Mouse (Mus musculus) CD4-positive, CD25-positive, alpha-beta regulatory T cell, adult 9 weeks (primary cell): ENCODE data around the gene Ifitm6. TPM values are rescaled to one million over a fixed set of nuclear protein-coding genes. Genes with fewer than 3 reads are reported as not detected.

Source experiments
- polyA plus RNA-seq: library from polyadenylated mRNA; unstranded; fragments of 100-300 nt; shearing (Covaris generic); gene quantifications from one replicate; pipeline ENCODE4 v1.2.1, GENCODE M21; 2017

The Ifitm6 gene
- not detected for polyA plus RNA-seq

DNA sequence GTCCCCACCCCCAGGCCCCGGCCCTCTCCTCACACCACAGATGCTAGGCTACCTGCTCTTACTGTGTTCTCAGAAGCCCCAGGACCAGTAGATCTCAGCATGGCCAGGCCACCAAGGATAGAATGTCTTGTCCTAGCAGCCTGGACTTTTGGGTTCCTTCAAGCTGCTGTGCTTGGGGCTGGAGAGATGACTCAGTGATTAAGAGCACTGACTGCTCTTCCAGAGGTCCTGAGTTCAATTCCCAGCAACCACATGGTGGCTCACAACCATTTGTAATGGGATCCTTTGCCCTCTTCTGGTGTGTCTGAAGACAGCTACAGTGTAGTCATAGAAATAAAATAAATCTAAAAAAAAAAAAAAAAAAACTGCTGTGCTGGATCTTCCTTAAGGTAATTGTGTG lies at the start of gene Ifitm6:
Gene Ifitm6 (minus strand): TSS at position 101 of the 400 bp plus-strand sequence.

GRCm38 (mm10) chr7:141060426-141061242 lies 42.9 kb upstream of the Ifitm6 start, which contains the start of gene B4galnt4:
B4galnt4 (plus strand) TSS chr7:141061104.

DNA sequence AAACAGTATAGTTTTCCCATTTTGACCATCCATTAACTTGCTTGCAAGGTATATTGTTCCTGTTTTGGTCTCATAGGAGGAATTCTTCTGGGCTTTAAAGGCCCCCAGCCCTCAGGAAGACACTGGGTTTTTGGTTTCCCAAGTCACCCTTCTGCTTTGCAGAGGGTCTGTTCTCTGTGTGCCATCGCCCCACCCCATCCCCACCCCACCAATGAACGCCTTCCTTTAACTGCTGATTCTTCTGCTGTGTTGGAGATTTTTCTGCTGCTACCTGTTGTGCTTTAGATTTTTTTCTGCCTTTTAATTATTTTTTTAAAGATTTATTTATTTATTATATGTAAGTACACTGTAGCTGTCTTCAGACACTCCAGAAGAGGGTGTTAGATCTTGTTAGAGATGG lies 11.1 kb upstream of the Ifitm6 start, which contains the start of gene Gm17387:
Gene Gm17387 (plus strand): TSS at position 301 of the 400 bp plus-strand sequence.

DNA sequence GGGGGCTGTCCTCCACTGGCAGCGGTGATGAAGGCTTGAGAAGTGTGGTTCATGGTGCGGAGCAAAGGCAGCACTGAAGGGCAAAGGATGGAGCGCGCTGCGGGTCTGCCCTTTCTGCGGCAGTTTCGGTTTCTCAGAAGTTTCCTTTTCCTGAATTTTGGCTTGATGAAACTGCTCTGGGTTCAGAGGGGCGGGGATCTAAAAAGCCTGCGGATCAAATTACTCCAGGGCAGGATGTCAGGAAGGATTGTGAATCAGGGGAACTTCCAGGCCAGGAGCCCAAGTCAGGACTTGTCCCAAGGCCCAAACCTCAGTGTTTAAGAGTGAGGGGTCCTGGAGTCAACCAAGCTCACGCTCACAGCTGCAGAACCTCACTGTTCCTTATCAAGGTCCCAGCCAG lies 7.1 kb downstream of the Ifitm6 start, which contains the start of gene Ifitm3:
Gene Ifitm3 (minus strand): TSS at position 178 of the 400 bp plus-strand sequence.

GRCm38 (mm10) chr7:140966921-140967320 lies 50.8 kb downstream of the Ifitm6 start, which contains the start of gene Ifitm1:
Ifitm1 (plus strand) TSS chr7:140967221.

Other genes starting within 250 kb of the Ifitm6 start
- 0.40 TPM for gene Syce1, start 230.1 kb downstream of the Ifitm6 start, polyA plus RNA-seq
- 0.46 TPM for gene Zfp941, start 195.7 kb downstream of the Ifitm6 start, polyA plus RNA-seq
- gene Urah, start 182.9 kb downstream of the Ifitm6 start, polyA plus RNA-seq: not detected
- gene Scgb1c1, start 172.4 kb downstream of the Ifitm6 start, polyA plus RNA-seq: not detected
- not detected for gene Odf3, start 170.1 kb downstream of the Ifitm6 start, polyA plus RNA-seq
- not detected for gene Gm45785, start 161.6 kb downstream of the Ifitm6 start, polyA plus RNA-seq
- gene Ric8a, start 161.0 kb downstream of the Ifitm6 start, polyA plus RNA-seq: 163 TPM
- 65.2 TPM for gene Bet1l, start 160.3 kb downstream of the Ifitm6 start, polyA plus RNA-seq
- 270 TPM for gene Psmd13, start 136.0 kb downstream of the Ifitm6 start, polyA plus RNA-seq
- 10.4 TPM for gene Sirt3, start 135.6 kb downstream of the Ifitm6 start, polyA plus RNA-seq
- not detected for gene Cox8b, start 117.5 kb downstream of the Ifitm6 start, polyA plus RNA-seq
- gene Nlrp6, start 97.0 kb downstream of the Ifitm6 start, polyA plus RNA-seq: not detected
- gene Pgghg, start 76.5 kb downstream of the Ifitm6 start, polyA plus RNA-seq: 40.2 TPM
- 0.98 TPM for gene Ifitm5, start 67.6 kb downstream of the Ifitm6 start, polyA plus RNA-seq
- not detected for gene Gm45717, start 62.0 kb downstream of the Ifitm6 start, polyA plus RNA-seq
- 30.3 TPM for gene Ifitm2, start 61.9 kb downstream of the Ifitm6 start, polyA plus RNA-seq
- gene Ifitm1, start 50.7 kb downstream of the Ifitm6 start, polyA plus RNA-seq: not detected
- gene Ifitm3, start 7.2 kb downstream of the Ifitm6 start, polyA plus RNA-seq: 8.5 TPM
- not detected for gene Gm17387, start 11.2 kb upstream of the Ifitm6 start, polyA plus RNA-seq
- 15.5 TPM for gene B4galnt4, start 43.2 kb upstream of the Ifitm6 start, polyA plus RNA-seq
- 411 TPM for gene Pkp3, start 60.3 kb upstream of the Ifitm6 start, polyA plus RNA-seq
- gene Sigirr, start 82.6 kb upstream of the Ifitm6 start, polyA plus RNA-seq: 274 TPM
- not detected for gene Ano9, start 99.9 kb upstream of the Ifitm6 start, polyA plus RNA-seq
- 8.9 TPM for gene Ptdss2, start 104.5 kb upstream of the Ifitm6 start, polyA plus RNA-seq
- 159 TPM for gene Rnh1, start 154.9 kb upstream of the Ifitm6 start, polyA plus RNA-seq
- 5.2 TPM for gene Hras, start 176.1 kb upstream of the Ifitm6 start, polyA plus RNA-seq
- 3.4 TPM for gene Lrrc56, start 176.2 kb upstream of the Ifitm6 start, polyA plus RNA-seq
- 14.1 TPM for gene Lmntd2, start 196.2 kb upstream of the Ifitm6 start, polyA plus RNA-seq
- gene Rassf7, start 197.9 kb upstream of the Ifitm6 start, polyA plus RNA-seq: 29.4 TPM
- gene Phrf1, start 210.9 kb upstream of the Ifitm6 start, polyA plus RNA-seq: 122 TPM
- 160 TPM for gene Irf7, start 248.6 kb upstream of the Ifitm6 start, polyA plus RNA-seq